Mouse (Mus musculus) large intestine, adult 2 months (tissue): ENCODE results near the gene Zfp579. TPM values are rescaled to one million over a fixed set of nuclear protein-coding genes. Genes with fewer than 3 reads are reported as not detected.
A peak's percentile ranks its signal among the peaks of the same experiment; 100 is the strongest.
"Not testable (repeated sequence)": the region's sequence is repeated elsewhere in the genome, so short reads cannot be mapped to it uniquely, and the experiment has no call there.

Experiments used
- DNase-seq: peaks from one replicate; pipeline ENCODE4 v3.0.0-alpha.2; 2012; ENCODE audit warnings: low read depth, low spot score
- WGBS: fragments of 180-500 bp; shearing (Covaris S2); methylation state at CpG from one replicate; pipeline ENCODE4 v1.1.7; 2018; 5-methylcytosine and 5-hydroxymethylcytosine counted together
- polyA plus RNA-seq: library from polyadenylated mRNA; depleted of rRNA; stranded (reverse); fragments of >200 nt; gene quantifications from 2 replicates; pipeline ENCODE4 v1.2.3, GENCODE M21; 2012

Gene Zfp579
- polyA plus RNA-seq, 1 experiment = 33.2 TPM

DNA sequence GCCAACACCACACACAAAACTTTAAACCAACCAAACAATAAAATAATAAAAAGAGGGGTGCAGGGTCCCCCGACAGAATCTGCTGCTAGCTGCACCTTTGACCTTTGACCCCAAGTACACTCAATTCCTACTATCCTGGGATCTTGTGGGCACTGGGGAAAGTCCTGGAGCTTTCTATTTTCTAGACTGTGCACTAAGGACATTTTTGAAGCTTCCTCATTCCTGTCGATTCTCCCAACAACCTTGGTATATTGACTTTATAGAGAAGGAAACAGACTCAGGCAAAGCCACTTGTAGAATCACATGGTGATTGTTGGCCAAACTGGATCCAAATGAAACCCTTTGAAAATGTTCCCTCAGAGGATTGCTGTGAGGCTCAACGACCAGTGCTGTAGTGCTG lies 20.1 kb upstream of the Zfp579 start:
- no peak for DNase-seq
- 19% methylated on average over 3 of the region's 3 CpGs for WGBS

DNA sequence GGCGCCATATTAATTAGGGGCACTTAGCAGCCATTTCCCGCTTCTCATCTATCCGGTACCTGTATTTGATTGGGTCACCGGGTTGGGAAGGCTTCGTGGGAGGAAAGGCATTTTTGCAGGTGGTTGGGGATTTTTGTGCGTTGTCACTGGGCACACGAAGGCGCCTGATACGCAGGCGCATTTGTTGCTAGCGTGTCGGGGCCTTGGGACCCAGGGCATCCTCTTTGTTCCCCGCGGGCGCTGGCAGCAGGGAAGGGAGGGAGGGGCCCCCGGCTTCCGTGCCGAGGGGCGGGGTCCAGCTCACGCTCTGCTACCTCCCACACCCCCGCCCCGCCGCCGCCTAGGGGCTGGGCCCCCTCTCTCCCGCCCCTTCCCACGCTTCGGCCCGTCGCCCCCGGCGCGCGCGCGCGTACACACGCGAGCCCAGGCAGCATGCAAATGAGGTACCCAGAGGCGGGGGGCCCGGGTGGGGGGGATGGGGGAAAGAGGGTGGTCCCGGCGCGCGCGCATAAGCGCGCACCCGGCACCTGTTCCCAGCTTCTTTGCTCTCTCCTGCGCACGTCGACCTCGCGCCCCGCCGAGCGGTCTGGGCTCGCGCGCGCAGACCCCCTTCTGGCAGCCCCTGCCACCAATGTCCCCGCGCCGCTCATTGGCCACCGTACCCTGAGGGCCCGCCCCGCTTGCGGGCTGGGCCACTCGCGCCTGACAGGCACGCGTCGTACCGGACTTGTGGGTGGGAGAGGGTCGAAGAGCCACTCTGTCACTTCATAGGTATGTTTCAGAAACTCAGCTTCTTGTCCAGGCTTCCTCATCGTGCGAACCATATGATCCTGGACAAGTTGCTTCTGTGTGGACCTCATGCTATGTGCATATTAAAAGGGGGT lies 19.4 kb upstream of the Zfp579 start, which contains the start of gene Gm44973:
TSS of gene Gm44973 (plus strand) at position 379 of the 884 bp plus-strand sequence.
- under 1% methylated on average over 66 of the region's 76 CpGs for WGBS
- DNase-seq = peak; percentile 82

DNA sequence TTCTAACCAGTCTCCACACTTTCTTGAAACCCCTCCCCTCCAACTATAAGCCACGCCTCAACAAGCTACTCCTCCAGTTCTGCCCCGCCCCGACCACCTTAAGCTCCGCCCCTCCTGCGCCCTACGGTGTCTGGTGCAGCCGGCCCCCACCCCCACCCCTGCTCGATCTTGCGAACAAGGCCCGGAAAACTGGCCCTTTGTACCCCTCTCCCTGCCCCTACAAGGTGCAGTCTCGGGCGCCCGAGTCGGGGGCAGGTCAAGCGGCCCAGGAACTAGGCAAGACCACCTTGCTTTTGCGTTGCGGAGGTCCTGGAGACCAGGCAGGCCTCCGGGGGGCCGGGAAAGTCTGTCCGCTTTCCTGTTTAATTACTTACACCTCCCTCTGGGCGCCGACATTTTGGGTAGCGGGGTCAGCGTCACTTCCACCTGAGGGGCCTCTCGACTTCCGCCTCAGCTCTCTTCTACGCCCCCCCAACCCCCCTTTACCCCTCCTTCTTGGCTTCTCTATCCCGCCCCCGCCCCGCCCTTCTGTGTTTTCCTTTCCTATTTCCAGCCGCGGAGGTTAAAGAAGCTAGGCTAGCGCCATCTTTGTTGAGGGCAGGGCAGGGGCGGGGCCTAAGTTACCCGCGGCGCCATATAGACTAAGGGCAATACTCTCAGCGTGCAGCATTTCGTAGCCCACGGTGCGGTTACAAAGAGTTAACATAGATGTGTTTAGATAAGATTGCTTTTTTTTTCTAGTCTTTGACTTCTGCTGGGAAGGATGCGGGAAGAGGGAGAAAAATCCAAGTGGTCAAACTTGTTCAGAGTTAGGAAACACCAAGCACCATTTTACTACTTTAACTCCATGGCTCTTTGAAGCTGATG lies 18.5 kb upstream of the Zfp579 start, which contains the start of the genes Zfp524 and Fiz1:
TSS of gene Zfp524 (plus strand) at position 165 of the 867 bp plus-strand sequence.
TSS of gene Fiz1 (minus strand) at position 447 of the 867 bp plus-strand sequence.
- DNase-seq = peak; percentile 94
- 1% methylated on average over 42 of the region's 42 CpGs for WGBS

DNA sequence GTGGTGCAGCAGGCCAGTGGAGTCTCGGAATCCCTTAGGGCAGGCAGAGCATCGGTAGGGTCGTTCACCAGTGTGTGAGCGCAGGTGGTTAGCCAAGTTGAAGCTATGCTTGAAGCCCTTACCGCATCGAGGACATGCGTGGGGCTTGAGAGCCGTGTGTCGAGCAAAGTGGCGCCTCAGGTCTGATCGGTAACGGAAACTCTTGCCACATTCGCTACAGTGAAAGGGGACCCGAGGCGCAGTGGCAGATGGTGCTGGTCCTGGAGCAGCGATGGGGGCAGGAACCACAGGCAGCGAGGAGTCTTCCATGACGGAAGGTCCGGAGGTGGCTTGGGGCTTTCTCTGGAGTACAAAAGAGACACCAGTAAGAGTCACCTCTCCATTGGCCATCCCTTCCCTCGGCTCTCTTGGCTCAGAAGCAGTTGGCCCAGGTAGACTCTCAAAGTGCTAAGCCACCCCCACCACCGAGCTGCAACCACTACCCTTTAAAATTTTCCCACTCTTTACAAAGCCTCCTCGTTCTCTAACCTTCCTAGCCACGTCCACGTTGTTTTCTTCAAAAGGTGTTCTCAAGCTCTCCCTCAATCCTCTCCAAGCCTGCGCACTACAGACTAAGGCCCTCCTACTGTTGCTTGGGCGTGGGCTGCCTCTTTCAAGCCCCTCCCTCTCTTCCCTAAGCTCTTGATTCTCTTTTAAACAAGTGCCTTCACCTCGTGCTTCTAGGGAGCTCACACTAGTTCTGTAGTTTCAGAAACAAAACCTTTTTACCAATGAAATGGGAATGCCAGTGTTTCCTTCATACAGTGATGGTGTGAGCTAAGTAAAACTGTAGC lies 16.9 kb upstream of the Zfp579 start:
- WGBS = 90% methylated on average over 27 of the region's 27 CpGs

DNA sequence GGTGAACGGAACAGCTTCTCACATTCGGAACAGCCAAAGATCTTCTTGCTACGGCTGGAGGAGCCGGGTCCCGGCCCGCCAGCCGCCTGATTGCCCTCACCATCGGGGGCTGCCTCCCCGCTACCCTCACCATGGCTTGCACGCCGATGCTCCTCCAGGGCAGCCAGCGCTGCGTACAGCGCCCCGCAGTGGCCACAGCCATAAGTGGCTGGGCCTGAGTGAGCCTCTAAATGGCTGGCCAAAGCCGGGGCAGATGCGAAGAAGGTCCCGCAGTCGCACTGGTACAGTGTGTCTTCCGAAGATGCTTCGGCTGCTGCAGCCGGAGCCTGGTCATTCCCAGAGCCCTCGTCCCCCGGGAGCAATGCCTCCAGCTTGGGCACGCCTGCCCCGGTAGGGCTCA lies 12.3 kb upstream of the Zfp579 start:
- 97% methylated on average over 26 of the region's 26 CpGs for WGBS

More for the DNA sequence above, 16.9 kb upstream of the Zfp579 start:
- no peak for DNase-seq

DNA sequence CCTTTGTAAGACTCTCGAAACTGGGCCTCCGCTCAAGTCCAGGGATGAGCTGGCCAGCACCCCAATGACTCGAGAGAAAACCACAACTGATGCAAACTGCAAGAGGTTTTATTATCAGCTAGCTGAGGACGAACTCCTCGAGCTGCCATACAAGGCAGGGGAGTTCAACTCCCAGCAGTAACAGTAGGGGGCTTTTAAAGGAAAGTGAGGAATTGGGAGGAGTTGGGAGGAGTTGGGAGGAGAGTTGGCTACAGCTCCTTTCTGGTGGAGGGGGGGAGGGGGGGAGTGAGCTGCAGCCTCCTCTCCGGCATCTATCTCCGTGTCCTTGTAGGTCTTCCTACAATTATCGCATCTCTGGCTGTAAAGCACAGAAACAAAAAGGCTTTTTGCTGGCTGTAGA lies 6.9 kb upstream of the Zfp579 start:
- DNase-seq = not testable (repeated sequence)
- WGBS = 70% methylated on average over 8 of the region's 8 CpGs

More for the DNA sequence above, 12.3 kb upstream of the Zfp579 start:
- no peak for DNase-seq

DNA sequence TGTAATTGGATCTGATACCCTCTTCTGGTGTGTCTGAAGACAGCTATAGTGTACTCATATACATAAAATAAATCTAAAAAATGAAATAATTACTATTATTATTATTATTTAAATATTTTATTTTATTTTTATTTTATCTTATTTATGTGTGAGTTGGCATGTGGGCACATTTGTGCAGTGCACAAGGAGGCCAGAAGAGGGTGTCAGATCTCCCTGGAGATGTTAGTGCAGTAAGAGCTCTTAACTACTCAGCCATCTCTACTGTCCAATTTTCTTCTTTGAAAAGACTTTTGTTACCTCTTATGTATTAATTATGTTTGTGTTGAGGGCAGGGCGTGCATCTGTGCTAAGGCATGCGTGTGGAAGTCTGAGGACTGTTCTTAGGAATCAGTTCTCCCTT lies 3.9 kb upstream of the Zfp579 start:
- 45% methylated on average over 2 of the region's 2 CpGs for WGBS
- DNase-seq = no peak

DNA sequence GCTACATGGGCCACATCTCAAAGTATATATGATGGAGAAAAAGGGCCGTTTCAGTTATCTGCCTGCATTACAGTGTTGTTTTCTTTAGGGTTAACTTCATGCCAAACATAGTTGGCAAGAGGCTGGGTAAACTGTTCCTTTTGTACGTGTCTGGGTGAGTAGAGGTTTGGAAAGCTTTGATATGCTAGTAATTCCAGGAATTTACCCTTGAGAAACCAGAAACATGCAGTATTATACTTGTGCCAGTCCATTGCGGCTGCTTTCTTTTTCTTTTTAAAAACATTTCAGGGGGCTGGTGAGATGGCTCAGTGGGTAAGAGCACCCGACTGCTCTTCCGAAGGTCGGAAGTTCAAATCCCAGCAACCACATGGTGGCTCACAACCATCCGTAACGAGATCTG lies 976 bp upstream of the Zfp579 start:
- DNase-seq = no peak
- 62% methylated on average over 8 of the region's 8 CpGs for WGBS

DNA sequence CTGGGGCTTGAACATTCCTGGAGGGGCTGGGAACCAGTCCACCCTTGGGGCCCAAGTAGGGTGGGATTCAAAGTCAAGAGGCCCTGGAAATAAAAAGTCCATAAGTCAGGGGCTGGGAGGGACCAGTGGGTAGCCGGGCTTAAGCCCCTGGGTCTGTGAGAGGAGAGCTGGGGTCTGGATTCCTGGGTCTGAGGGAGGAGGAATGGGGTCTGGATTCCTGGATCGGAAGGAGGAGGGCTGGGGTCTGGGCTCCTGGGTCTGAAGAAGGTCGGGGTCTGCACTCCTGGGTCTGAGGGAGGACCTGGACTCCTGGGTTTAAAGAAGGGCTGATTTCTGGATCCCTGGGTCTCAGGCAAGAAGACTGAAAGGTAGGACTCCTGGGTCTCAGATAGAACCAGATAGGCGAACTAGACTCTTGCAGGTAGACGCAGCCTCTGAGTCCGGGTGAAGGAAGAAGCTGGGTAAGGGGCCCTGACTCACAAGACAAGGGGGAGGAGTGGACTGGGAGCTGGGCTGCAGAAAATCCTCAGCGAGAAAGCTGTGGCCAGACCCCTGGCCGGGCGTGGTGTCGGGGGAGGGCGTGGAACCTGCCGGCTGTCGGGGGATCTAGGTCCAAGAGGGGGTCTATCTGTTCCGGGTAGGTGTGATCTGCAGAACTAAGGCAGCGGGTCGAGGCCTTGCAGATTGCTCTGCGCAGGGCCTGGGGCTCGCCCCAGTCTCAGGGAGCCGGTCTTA lies 523 bp downstream of the Zfp579 start:
- no peak for DNase-seq

DNA sequence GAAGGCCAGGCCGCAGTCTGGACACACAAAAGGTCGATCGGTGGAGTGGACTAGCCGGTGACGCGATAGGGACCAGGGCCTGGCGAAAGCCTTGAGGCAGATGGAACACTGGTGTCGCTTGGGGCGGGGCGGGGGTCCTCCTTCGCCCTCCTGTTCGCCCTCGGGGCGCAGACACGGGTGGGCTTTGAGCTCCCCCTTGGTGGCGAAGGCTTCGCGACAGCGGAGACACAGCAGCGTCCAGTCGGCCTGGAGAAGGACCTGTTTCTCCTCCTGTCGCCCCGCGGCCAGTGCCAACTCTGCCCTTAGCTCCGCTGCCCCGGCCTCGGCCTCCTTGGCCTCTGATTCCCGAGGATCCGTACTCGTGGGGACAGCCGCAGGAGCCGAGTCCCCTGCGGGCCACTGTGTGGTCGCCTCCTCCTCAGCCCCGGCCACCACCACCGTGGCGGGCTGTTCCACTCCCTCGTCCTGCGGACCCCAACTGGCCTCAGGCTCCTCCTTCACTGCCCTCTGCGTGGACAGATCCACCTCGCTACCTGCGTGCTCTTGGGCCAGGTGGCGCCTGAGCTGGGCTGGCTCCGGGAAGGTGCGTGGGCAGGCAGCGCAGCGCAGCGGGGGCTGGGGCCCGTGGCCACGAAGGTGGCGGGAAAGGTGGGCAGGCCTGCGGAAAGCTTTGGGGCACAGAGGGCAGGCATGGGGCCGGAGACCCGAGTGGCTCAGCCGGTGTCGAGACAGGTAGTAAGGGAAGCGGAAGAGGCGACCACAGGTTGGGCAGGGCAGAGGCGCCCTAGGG lies 1.8 kb downstream of the Zfp579 start:
- 82% methylated on average over 59 of the region's 59 CpGs for WGBS
- no peak for DNase-seq

More for the DNA sequence above, 523 bp downstream of the Zfp579 start:
- WGBS = 6% methylated on average over 19 of the region's 19 CpGs

DNA sequence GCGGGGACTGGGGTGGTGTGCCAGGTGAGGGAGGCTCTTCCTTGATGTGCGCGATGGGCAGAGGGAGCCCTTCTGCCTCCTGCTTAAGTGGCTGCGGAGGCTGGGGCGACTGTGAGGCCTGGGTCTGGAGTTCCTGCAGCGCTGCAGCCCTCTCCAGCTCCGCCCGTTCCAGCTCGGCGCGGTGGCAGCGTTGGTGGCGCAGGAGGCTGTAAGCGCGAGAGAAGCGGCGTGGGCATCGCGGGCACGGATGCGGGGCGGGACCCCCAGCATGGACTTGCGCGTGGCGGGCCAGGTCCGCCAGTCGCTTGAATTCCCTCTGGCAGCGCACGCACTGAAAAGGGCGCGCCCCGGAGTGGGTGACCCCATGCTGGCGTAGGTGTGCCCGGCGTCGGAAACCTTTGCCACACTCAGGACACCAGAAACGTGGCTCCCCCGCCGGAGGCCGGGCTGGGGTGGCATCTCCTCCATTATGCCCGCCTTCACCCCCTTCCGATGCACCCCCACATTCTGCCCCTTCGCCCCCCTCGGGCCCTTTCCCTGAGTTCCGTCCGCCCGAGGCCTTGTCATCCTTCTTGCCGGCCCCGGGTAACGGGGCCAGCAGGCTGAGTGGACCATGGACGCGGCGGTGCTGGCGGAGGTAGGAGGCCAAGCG lies 2.5 kb downstream of the Zfp579 start:
- WGBS = 80% methylated on average over 51 of the region's 55 CpGs
- DNase-seq = no peak

DNA sequence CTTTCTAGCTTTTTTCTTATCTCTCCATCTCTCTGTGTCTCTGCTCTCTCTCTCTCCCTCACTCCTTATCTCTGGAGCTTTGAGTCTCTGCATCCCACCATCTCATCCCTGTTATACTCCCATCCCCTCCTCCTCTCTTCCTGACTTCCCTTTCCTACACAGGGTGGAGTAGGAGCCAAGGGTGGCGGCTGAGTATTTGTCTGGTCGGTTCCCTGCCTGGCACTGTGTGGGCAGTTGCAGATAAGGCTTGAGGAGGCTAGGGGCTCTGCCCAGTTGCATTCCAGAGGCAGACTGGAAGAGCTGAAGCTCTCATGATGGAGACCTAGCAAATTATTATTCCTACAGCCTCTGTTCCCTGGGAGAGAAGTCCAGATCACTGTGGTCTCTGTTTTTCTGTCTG lies 7.7 kb downstream of the Zfp579 start:
- 14% methylated on average over 2 of the region's 2 CpGs for WGBS
- DNase-seq = no peak

DNA sequence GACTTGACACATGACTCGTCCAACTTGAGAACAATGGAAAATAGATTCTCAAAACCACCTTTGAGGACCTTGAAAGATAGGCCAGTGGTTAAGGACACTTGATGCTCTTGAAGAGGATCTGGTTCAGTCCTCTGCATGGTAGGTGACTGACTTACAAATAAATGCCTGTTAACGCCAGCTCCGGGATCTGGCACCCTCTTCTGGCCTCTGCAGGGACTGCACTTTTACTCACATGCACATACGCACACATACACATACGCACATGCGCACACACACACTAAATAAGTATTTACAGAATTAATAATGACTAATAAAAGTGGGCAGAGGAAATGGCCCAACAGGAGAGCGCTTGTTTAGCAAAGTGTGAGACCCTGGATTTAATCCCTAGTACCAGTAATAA lies 19.1 kb downstream of the Zfp579 start:
- no peak for DNase-seq
- WGBS = 92% methylated on average over 7 of the region's 7 CpGs

DNA sequence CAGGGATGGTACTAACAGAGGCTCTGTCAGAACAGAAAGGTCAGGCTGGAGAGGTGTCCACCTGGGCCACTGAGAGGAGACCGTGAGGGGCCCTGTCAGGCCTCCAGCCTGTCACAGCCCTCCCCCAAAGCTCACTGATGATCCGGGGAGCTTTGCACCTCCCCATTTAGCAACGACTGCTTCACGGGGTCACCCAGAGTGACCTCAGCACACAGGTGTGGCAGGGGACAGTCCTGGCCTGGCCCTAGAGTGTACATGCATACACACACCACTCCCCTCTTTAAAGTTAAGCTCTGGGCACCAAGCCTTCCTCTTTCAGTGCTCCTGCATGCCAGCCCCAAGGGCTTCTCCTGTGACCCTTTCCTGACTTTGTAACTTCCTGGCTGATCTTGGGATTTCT lies 20.5 kb downstream of the Zfp579 start:
- DNase-seq = no peak
- 23% methylated on average over 4 of the region's 4 CpGs for WGBS

DNA sequence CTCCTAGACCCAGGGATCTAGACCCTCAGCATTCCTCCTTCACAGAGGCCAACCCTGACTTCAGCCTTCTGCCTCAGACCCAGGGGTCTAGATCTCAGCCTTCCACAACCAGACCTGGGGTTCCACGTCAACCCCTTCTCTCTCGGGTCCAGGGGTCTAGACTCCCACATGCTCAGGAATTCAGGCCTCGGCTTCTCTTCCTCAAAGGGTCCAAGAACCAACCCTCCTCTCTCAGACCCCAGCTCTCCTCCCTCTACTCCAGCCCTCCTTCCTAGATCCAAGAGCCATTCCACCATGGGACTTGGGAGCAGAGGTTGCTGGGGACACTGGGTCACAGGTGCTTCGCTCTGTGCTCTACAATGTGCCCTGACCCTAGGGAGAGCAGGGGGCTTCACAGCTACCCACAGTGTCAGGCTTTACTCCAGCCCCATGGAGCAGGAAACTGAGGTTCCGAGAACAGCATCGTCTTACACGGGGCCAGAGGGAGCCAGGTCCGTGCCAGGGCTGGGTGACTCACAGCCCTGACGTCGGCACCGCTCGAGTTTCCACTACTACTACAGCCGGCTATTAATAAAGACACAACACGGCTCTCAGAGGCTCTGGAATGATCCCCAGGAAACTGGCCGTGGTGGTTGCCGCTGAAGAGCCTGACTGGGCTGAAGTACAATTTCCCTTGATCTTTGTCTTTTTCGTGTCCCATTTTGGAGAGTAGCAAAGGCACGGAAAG lies 23.5 kb downstream of the Zfp579 start:
- 61% methylated on average over 18 of the region's 18 CpGs for WGBS
- DNase-seq = no peak

DNA sequence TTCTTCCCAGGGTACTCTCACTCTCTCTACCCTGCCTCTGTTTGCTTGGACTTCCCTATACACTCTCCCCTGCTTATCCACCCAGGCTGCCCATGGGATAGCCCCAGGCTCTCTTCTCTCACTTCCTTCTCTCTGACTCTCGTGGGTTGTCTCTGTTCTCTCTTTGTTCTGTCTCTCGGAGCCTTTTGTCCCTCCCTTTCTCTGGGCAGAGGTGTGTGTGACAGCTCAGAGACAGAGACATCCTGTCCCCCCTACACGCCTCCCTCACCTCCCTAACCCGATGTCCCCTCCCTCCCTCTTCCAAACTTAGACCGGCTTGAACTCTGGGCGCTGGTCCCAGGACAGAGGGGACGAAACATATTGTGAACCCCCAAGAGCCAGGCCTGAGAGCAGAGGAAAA lies 24.2 kb downstream of the Zfp579 start:
- 30% methylated on average over 7 of the region's 7 CpGs for WGBS
- no peak for DNase-seq

DNA sequence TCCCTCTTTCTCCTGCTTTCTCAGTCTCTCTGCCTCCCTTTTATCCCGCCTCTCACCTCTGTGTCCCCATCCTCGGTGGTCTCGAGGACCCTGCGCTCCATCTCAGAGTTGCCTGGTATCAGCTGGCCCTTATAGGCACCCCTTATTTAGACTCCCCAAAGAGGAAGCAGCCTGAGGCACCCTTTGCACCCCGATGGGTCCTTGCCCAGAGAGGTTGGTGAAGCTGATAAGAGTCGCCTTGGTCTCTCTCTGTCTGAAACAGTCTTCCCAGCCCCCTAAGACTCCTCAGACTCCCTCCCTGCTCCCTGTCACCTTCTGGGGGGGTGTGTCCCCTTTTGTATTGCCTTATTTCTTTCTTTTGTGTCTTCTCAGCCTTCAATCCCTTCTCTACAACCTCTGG lies 24.9 kb downstream of the Zfp579 start, which contains the start of gene Sbk3:
TSS of gene Sbk3 (minus strand) at position 101 of the 400 bp plus-strand sequence.
- WGBS = 43% methylated on average over 6 of the region's 6 CpGs
- no peak for DNase-seq
